Mouse (Mus musculus) heart, adult 8-10 months (tissue): ENCODE measurements around the gene Cyp26a1. TPM values are rescaled to one million over a fixed set of nuclear protein-coding genes. Genes with fewer than 3 reads are reported as not detected.

ENCODE experiments used
- DNase-seq: peaks from one replicate; pipeline ENCODE4 v3.0.0; 2022; ENCODE audit warnings: low spot score
- total RNA-seq, 4 experiments: library from RNA; stranded (reverse); gene quantifications; 2 replicates each; pipeline ENCODE4 v1.2.4; 2022

The Cyp26a1 gene
- total RNA-seq, 4 experiments from 2014 or later, result 0.14 to 0.25 TPM; not detected in 2

DNA sequence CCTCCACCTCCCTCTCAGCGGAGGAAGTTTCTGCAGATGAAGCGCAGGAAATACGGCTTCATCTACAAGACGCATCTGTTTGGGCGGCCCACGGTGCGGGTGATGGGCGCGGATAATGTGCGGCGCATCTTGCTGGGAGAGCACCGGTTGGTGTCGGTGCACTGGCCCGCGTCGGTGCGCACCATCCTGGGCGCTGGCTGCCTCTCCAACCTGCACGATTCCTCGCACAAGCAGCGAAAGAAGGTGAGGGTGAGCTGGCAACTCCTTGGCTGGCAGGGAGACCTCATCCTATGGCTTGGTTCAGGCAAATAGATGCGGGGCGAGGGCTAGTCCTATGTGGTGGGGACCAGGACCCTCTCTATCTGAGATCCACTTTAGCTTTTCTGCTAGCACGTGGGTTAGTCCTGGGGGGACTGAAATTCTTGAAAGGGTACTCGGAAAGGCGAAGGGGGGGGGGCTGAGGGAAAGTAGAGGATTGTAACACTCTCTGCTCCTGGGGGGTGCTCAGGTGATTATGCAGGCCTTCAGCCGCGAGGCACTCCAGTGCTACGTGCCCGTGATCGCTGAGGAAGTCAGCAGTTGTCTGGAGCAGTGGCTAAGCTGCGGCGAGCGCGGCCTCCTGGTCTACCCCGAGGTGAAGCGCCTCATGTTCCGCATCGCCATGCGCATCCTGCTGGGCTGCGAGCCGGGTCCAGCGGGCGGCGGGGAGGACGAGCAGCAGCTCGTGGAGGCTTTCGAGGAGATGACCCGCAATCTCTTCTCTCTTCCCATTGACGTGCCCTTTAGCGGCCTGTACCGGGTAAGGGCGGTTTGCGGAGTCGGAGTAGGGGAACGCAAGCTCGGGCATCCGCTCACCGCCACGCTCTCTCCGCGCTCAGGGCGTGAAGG is 919 bp downstream of the Cyp26a1 start:
- DNase-seq, result no peak

DNA sequence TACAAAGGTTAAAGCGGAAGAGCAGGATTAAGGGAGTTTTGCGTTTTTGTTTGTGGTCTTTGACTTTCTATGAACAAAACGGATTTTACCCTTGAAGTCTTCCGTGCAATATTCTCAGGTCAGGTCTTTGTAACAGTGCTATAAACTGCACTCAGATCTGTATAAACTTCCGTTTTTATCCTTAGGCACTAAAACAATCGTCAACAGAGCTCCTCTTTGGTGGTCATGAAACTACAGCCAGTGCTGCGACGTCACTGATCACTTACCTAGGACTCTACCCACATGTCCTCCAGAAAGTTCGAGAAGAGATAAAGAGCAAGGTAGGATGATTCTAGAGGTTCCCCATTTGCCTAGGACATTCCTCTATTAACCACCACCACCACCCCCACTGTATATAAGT is 2.1 kb downstream of the Cyp26a1 start:
- DNase-seq, result no peak

DNA sequence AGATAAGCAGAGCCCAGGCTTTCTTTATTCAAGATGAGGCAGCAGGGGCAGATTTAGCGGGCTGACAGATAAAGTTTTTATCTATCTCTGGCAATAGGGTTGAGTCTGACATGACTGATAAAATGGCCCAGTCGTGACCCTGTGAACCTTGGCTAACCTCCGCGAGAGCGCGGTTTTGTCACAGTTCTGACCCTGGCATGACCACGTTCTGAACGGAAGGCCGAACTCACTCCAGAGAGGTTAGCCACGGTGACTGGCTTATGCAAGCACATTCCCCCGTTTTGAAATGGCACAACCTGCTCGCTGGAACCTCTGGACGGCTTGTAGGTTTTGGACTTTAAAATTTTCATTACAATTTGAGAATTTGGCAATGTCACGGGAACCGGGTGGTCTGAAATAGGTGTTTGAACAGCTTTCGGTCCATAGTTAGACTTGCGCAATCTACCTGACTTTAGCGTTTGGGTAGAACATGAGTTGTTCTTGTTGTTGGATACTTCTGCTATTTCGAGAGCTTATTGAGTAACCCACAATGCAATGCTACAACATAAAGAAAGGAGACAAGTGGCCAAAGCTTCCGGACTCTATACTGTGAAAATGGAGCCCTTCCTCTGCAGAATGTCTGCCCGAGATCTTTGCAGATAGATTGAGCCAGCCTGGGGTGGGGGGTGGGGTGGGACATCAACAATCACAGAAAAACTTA is 4.9 kb downstream of the Cyp26a1 start:
- no peak for DNase-seq

DNA sequence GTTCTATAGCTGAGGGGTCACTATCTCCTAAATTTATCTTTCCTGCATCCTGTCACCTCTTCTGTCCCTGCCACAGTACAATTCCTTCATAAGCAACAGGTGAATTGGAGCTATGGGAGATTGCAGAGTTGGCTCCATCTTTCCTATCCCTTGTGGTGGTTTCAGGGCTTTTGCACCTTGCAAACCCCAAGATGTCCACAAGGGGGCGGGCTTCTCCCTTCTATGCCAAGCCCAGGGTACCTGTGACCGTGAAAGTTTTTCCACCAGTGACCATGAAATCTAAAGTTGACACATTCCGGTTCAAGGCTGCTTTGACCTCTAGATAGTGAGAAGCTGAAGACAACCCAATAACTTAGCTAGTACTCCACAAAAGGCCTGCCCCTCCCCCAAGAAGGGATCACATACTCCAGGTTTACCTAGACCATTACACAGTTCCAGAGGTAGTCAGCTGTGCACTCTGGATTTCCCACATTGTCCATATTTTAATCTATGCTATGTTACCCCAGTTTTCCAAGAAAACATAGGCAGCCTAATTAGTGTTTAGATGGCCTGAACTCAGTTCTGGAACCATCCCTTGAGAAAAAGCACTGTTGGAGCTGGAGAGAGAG is 6.4 kb downstream of the Cyp26a1 start:
- DNase-seq, result peak; percentile 59

DNA sequence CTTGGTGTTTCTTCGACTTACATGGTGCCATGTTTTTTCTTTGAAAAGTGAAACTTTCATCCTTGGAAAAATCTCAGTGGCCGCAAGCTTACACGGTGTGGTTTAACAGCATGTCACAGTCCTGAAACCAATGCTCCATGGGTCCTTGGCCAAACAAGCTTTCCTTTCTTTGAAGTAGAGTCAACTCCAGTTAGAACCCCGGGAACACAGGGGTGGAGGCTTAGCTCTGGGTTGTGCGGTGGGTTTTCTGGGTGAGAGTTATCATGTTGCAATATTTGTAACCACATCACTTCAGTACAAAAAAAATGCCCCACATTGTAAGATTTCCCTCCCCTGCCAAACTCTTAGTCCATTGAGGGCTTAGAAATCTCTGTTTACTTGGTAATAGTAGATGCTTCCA is 8.1 kb downstream of the Cyp26a1 start:
- DNase-seq, result no peak

DNA sequence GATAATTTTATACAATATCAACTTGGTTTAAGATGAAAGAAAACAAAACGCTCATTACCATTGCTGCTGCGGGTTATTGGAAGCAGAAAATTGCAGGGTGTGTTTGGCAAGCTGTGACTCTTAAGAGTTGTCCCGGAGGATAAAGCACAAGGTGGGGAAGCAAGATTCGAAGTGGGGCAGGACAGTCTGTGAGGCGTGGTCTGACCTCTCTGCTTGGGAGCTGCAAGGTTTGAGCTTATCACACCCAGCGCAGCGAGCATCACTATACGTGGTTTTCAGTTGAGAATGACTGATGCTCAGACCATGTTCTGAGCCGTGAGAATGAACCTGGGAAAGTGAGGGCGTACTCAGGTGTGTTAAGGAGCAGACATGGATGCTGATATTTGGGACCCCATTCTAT is 17.1 kb downstream of the Cyp26a1 start:
- DNase-seq, result no peak

DNA sequence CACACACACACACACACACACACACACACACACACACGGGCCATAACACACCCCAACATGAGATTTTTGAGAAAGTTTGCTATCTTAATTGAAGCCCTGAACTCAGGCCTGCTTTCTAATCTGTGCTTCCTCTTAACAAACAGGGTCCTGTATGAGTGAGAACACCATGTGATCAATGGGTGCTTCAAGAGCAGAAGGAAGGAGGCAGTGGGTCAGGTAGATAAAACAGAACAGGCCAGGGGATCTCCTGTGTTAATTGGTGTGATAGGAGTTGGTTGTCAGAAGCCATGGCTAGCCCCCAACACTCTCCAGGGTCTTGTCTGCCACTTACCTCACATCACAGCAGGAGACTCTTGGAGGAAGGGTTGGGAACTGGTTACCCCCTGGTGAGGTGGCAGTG is 18.4 kb downstream of the Cyp26a1 start:
- no peak for DNase-seq

DNA sequence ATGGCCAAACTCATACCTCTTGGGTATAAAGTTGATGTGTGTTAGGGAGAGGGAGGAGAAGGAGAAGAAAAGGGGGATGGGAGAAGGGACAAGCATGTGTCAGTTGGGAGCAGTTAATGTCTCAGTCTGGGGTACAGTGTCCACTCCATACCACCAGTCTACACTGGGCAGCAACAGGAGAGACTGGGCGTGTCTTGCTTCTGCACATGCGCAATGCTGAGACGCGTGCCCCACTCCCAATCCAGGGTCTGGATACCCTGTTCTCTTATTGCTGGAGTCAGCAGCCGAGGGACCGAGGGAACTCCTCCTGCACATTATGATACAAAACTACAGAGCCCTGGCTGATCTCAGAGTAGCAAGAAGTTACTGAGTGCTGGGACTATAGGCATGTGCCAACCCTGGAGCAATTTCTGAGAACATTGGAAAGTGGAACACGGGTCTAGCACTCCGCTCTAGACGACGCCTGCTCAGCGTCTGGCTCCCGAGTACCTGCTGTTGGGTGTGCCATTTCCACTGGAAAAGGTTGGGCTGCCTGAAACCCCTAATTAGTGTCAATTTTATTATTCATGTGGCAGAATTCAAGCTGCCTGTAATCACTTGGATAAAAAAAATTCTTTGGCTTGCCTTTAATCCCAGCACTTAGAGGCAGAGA is 19.1 kb downstream of the Cyp26a1 start:
- no peak for DNase-seq

DNA sequence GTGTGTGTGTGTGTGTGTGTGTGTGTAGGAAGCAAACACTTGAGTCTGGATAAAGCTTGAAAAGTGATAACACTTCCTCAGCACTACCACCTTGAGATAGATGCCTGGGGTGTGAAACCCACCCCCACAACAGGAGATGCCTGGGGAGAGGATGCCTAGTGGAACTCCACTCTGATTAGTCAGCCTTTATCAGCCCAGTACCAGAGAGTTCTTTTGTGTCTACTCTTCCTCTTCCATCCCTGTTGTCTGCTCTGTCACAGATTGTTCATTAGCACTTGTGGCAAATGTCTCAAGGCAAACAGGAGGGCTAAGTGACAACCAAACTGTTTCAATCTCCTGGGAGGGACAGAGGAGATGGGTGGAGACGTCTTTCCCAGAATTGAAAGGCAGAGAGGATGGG is 21.6 kb downstream of the Cyp26a1 start:
- no peak for DNase-seq

DNA sequence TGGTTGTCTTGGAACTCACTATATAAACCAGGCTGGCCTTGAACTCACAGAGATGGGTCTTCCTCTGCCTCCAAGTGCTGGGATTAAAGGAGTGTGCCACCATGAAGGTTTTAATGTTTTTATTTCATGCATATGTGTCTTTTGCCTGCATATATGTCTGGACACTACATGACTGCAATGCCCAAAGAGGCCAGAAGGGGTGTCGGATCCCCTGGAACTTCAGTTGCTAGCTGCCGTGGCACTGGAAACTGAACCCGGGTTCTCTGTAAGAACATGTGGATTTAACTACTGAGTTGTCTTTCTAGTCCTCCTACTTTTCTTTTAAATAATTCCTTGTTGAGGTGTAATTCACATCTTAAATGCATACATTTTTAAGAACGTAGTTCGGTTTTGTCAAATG is 27.0 kb downstream of the Cyp26a1 start:
- no peak for DNase-seq

DNA sequence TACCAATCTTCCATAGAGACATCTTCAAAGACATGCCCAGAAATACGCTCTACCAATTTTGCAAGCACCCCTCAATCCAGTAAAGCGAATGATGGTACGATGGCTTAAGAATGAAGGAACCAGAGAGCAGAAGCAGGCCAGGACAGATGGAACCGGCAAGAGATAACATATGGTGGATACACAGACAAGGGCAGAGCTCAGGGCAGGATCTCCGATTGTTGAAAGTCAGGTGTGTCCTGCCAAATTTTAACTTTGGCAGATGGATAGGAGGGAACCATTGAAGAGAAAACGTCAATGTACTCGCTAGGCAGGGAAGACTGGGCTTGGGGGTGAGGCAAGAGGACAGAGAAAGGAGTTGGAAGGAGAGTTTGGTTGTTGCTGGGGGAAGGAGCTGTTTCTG is 29.0 kb downstream of the Cyp26a1 start:
- no peak for DNase-seq

DNA sequence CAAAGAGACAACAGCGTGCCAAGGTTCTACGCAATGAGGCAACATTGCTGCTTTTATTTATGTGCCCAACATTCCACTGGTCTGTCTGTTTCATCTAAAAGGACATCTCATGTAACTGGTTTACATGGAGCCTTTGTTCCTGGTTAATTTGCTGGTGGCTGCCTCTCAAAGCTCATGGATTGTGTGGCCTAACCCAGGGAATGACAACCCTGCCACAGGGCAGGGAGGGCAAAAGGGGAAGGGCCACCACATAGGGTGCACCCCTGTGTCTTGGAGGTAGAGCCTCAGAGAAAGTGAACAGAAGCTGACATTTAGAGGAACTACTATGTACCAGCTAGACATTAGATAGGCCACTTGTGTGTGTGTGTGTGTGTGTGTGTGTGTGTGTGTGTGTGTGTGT is 29.8 kb downstream of the Cyp26a1 start:
- DNase-seq, result no peak

DNA sequence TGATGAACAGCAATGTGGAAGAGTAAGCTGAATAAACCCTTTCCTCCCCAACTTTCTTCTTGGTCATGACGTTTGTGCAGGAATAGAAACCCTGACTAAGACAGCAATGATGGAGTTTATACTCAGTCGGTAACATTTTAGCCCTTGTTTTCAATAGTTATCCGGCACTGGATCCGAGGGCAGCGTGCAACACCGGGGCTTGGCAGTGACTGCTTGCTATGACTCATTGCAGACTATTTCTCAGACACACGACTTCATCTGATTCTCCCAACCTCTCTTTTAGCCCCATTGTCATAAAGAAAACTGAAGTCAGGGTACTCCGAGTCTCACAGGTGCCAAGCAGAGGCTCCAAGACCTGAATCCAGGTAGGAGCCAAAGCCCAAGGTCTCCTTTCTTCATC is 37.8 kb downstream of the Cyp26a1 start:
- no peak for DNase-seq

DNA sequence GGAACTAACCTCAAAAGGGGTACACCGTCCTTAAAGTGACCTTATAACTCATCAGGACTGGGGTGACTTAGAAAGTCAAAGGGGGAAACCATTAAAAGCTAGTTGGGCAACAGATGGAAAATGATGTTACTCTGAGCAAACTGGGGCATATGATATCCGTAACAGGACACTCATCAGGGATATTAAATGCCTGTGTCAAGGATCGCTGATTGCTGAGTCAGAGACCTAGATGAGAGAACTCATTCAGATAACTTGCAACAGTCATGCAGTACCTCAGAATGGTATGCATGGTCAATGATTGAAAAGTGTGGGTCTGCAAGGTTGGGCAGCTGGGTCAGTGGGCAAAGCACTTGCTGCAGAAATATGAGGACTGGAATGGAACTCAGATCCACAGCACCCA is 41.0 kb downstream of the Cyp26a1 start:
- no peak for DNase-seq

DNA sequence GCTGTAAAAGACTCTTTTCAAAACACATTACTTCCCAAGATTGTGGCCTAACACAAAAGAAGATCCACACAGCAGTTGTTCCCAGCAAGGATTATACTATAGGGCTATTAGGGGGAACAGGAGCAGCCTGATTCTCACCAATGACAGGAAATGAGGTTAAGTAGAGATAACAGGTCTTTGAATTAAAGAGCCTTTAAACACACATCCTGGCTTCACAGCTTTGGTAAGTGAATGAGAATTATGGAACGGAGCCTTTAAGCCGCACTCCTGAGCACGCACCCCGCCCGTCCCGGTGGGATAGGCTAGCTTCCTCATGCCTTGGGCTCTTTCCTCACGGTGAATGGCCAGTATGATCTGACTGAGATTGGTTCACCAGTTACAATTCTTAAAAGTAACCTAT is 42.4 kb downstream of the Cyp26a1 start:
- DNase-seq, result no peak

Other genes with a start within 250 kb of the Cyp26a1 start
- gene Exoc6, start 147.4 kb upstream of the Cyp26a1 start, total RNA-seq, result 10 to 100 TPM; 30.2 to 36.9 (median 32.5) TPM
- gene Cyp26c1, start 12.2 kb upstream of the Cyp26a1 start, total RNA-seq, result not detected